Mouse (Mus musculus): Measurements from ENCODE around the gene Caln1. TPM values are rescaled to one million over a fixed set of nuclear protein-coding genes. Genes with fewer than 3 reads are reported as not detected.
A peak's percentile ranks its signal among the peaks of the same experiment; 100 is the strongest.

The Caln1 gene
- polyA plus RNA-seq, 1 experiment from 2014 or later: 0.25 TPM

GRCm38 (mm10) chr5:130394386-130394785 lies 25.1 kb downstream of the Caln1 start:
- no peaks in the 10 kb centered on the region for H3K4me1 ChIP-seq
- H3K27me3 ChIP-seq (replicated peaks): no peaks in the 10 kb centered on the region
- 64% methylated on average over 8 of the region's 8 CpGs for WGBS

DNA sequence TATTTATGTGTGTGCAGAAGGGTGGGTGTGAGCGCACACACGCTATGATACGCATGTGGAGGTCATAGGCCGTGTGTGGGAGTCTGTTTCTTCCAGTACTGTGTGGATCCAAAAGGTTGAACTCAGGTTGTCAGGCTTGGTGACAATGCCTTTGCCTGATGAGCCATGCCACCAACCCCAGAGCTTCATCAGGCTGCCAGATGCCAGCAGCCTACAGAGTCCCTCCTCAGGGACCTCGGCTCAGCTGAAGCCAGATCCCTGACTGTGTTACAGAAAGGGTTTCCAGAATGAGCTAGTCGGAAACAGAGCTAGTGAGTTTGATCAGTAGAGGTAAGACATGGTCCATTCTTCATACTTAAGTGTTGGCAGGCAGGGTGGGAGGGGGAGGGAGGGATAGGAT lies 25.9 kb downstream of the Caln1 start:
- no peaks in the 10 kb centered on the region for H3K4me1 ChIP-seq
- no peak overlapping the region for H3K27ac ChIP-seq (replicated peaks)
- H3K36me3 ChIP-seq: no peaks in the 10 kb centered on the region
- no peak overlapping the region for H3K9ac ChIP-seq
- ATAC-seq (ENCODE audit: extremely low read depth, insufficient number of reproducible peaks, low FRiP score, low TSS enrichment): no peak
- H3K27me3 ChIP-seq (replicated peaks): no peaks in the 10 kb centered on the region
- H3K4me3 ChIP-seq: no peak overlapping the region
- WGBS: 59% methylated on average over 6 of the region's 6 CpGs
- H3K4me2 ChIP-seq: no peak overlapping the region
- H3K9me3 ChIP-seq: peaks cover 9% of the 10 kb centered on the region; the same call in 1 of the 2 replicates

More at GRCm38 (mm10) chr5:130394386-130394785, 25.1 kb downstream of the Caln1 start:
- H3K4me3 ChIP-seq: no peak overlapping the region
- peaks cover 9% of the 10 kb centered on the region; the same call in 1 of the 2 replicates for H3K9me3 ChIP-seq
- ATAC-seq (ENCODE audit: extremely low read depth, insufficient number of reproducible peaks, low FRiP score, low TSS enrichment): no peak
- H3K27ac ChIP-seq (replicated peaks): no peak overlapping the region
- no peaks in the 10 kb centered on the region for H3K36me3 ChIP-seq
- H3K4me2 ChIP-seq: no peak overlapping the region
- H3K9ac ChIP-seq: no peak overlapping the region

- Histone ChIP-seq H3K4me2 (no peak overlapping the region), H3K4me3 (no peak overlapping the region), H3K4me1 (no peaks in the 10 kb centered on the region), H3K36me3 (no peaks in the 10 kb centered on the region), H3K9ac (no peak overlapping the region), H3K27me3 (replicated peaks) (no peaks in the 10 kb centered on the region), H3K9me3 (peaks cover 8% of the 10 kb centered on the region), H3K27ac (replicated peaks) (no peak overlapping the region)
- 74% methylated on average over 8 of the region's 8 CpGs for WGBS
- no peak for ATAC-seq (ENCODE audit: extremely low read depth, insufficient number of reproducible peaks, low FRiP score, low TSS enrichment)
Observed at GRCm38 (mm10) chr5:130400136-130400917, 31.1 kb downstream of the Caln1 start.

GRCm38 (mm10) chr5:130405201-130405600 lies 35.9 kb downstream of the Caln1 start:
- no peak overlapping the region for H3K4me3 ChIP-seq
- H3K9me3 ChIP-seq: peaks cover 14% of the 10 kb centered on the region
- 32% methylated on average over 1 of the region's 1 CpGs for WGBS
- H3K4me2 ChIP-seq: no peak overlapping the region
- H3K27ac ChIP-seq (replicated peaks): no peak overlapping the region
- no peaks in the 10 kb centered on the region for H3K27me3 ChIP-seq (replicated peaks)
- no peaks in the 10 kb centered on the region for H3K36me3 ChIP-seq
- no peak for ATAC-seq (ENCODE audit: extremely low read depth, insufficient number of reproducible peaks, low FRiP score, low TSS enrichment)
- H3K9ac ChIP-seq: no peak overlapping the region
- no peaks in the 10 kb centered on the region for H3K4me1 ChIP-seq

DNA sequence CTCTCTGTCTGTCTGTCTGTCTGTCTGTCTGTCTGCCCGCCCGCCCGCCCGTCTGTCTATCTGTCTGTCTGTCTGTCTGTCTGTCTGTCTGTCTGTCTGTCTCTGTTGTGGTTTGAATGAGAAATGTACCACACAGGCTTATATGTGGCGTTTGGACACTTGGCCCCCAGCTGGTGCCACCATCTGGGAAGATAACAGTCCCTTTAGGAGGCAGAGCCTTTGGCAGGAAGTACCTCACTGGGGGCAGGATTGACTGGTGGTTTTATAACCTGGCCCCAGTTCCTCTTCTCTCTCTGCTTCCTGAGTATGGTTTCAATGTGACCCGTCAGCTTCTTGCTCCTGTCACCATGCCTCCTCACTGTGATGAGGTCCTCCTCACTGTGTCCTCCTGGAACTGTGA lies 40.5 kb downstream of the Caln1 start:
- 78% methylated on average over 6 of the region's 6 CpGs for WGBS
- no peak overlapping the region for H3K27ac ChIP-seq (replicated peaks)
- H3K36me3 ChIP-seq: no peaks in the 10 kb centered on the region
- H3K4me3 ChIP-seq: no peak overlapping the region
- H3K4me1 ChIP-seq: no peaks in the 10 kb centered on the region
- H3K27me3 ChIP-seq (replicated peaks): no peaks in the 10 kb centered on the region
- ATAC-seq (ENCODE audit: extremely low read depth, insufficient number of reproducible peaks, low FRiP score, low TSS enrichment): no peak
- H3K9me3 ChIP-seq: peaks cover 13% of the 10 kb centered on the region
- H3K4me2 ChIP-seq: no peak overlapping the region
- no peak overlapping the region for H3K9ac ChIP-seq

- Histone ChIP-seq H3K4me3 (no peak overlapping the region), H3K9me3 (peaks cover 13% of the 10 kb centered on the region)
- 84% methylated on average over 17 of the region's 17 CpGs for WGBS
Observed at GRCm38 (mm10) chr5:130411516-130411915, 42.3 kb downstream of the Caln1 start.

GRCm38 (mm10) chr5:130447438-130447837 lies 78.2 kb downstream of the Caln1 start:
- H3K27me3 ChIP-seq (replicated peaks): peaks cover 65% of the 10 kb centered on the region
- no peak for ATAC-seq (ENCODE audit: extremely low read depth, insufficient number of reproducible peaks, low FRiP score, low TSS enrichment)
- no peak overlapping the region for H3K4me3 ChIP-seq
- H3K4me2 ChIP-seq: no peak overlapping the region
- no peak overlapping the region for H3K27ac ChIP-seq (replicated peaks)
- WGBS: 37% methylated on average over 6 of the region's 6 CpGs
- H3K4me1 ChIP-seq: peaks cover 8% of the 10 kb centered on the region; the same call in 1 of the 2 replicates
- H3K9ac ChIP-seq: no peak overlapping the region
- no peaks in the 10 kb centered on the region for H3K36me3 ChIP-seq
- no peaks in the 10 kb centered on the region for H3K9me3 ChIP-seq

More at GRCm38 (mm10) chr5:130411516-130411915, 42.3 kb downstream of the Caln1 start:
- H3K36me3 ChIP-seq: no peaks in the 10 kb centered on the region
- H3K9ac ChIP-seq: no peak overlapping the region
- no peaks in the 10 kb centered on the region for H3K4me1 ChIP-seq
- no peak for ATAC-seq (ENCODE audit: extremely low read depth, insufficient number of reproducible peaks, low FRiP score, low TSS enrichment)
- no peaks in the 10 kb centered on the region for H3K27me3 ChIP-seq (replicated peaks)
- no peak overlapping the region for H3K4me2 ChIP-seq
- no peak overlapping the region for H3K27ac ChIP-seq (replicated peaks)

DNA sequence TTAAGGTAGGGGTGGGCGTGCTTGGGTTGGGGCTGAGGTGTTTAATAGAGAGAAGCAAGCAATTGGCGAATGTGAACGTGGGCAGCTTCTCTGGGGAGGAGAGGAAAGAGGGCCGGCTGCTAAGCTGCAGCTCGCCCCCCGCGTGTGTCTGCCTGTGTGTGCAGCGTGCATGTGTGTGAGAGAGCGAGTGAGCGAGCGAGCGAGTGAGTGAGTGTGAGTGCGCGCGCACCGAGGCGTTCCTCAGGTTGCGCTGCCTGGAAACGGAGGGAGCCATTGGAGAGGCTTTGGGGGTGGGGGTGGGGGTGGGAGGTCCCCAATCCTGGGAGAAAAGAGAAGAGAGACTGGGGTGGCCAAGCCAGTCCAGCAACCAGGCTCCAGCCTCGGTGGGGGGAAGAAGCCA lies 79.2 kb downstream of the Caln1 start:
- peak overlapping the region; percentile 70 for H3K4me2 ChIP-seq
- peaks cover 8% of the 10 kb centered on the region; the same call in 1 of the 2 replicates for H3K4me1 ChIP-seq
- no peak overlapping the region for H3K9ac ChIP-seq
- H3K9me3 ChIP-seq: no peaks in the 10 kb centered on the region
- ATAC-seq (ENCODE audit: extremely low read depth, insufficient number of reproducible peaks, low FRiP score, low TSS enrichment): no peak
- H3K36me3 ChIP-seq: no peaks in the 10 kb centered on the region
- under 1% methylated on average over 20 of the region's 20 CpGs for WGBS
- H3K4me3 ChIP-seq: peak overlapping the region; percentile 50
- H3K27me3 ChIP-seq (replicated peaks): peaks cover 69% of the 10 kb centered on the region
- H3K27ac ChIP-seq (replicated peaks): no peak overlapping the region

DNA sequence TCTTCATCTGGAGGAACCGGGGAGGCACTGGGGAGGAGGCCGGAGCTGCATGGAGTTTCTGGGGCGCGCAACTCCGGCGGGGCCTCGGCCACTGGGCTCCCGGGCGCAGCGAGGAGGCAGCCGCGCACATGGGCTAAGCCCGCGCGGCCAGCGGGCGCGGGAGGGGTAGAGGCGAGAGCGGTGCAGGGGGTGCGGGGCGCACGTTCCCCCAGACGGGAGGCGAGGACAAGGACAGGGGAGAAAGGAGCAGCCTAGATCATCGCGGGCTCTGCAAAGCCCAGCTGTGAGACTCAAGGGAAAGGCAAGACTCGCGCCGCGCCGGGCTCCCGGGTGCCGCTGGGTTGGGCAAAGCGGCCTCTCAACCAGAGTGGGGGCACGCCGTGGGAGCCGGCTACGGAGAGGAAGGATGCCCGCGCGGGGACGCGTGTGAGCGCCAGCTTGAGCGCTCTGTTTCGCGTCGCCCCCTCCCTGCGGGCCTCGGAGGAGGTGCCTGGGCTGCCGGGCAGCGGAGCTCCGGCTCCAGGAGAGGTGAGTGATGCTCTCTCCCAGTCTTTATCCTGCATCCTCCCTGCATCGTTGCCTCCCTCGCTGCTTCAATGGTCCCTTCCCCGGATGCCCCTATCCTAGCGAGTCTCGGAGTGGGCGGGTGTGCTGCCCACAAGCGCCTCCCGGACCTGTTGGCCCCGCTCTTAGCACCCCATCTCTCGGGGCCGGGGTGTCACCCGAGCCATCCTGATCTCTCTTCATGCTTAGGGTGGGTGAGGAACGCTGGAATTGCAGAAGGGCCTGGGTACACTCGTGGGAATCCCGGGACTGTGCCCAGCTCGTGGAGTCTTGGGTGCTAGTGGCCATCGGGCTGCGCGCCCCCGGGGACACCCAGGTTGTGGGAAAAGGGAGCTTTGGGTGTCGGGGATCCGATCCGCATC lies 79.9 kb downstream of the Caln1 start:
- ATAC-seq (ENCODE audit: extremely low read depth, insufficient number of reproducible peaks, low FRiP score, low TSS enrichment): no peak
- H3K36me3 ChIP-seq: no peaks in the 10 kb centered on the region
- H3K4me2 ChIP-seq: peak overlapping the region; percentile 70
- H3K9me3 ChIP-seq: no peaks in the 10 kb centered on the region
- H3K4me3 ChIP-seq: peak overlapping the region; percentile 50
- H3K27ac ChIP-seq (replicated peaks): no peak overlapping the region
- H3K27me3 ChIP-seq (replicated peaks): peaks cover 69% of the 10 kb centered on the region
- H3K4me1 ChIP-seq: peaks cover 8% of the 10 kb centered on the region; the same call in 1 of the 2 replicates
- peak overlapping the region; percentile 59; the same call in 1 of the 2 replicates for H3K9ac ChIP-seq
- 1% methylated on average over 74 of the region's 77 CpGs for WGBS

GRCm38 (mm10) chr5:130450031-130450541 lies 80.8 kb downstream of the Caln1 start:
- WGBS: 3% methylated on average over 14 of the region's 14 CpGs
- Histone ChIP-seq H3K9ac (no peak overlapping the region), H3K4me2 (peak overlapping the region; percentile 70; the same call in 1 of the 2 replicates), H3K9me3 (no peaks in the 10 kb centered on the region), H3K27ac (replicated peaks) (no peak overlapping the region), H3K27me3 (replicated peaks) (peaks cover 69% of the 10 kb centered on the region), H3K4me1 (peaks cover 8% of the 10 kb centered on the region; the same call in 1 of the 2 replicates), H3K36me3 (no peaks in the 10 kb centered on the region), H3K4me3 (no peak overlapping the region)
- ATAC-seq (ENCODE audit: extremely low read depth, insufficient number of reproducible peaks, low FRiP score, low TSS enrichment): no peak

GRCm38 (mm10) chr5:130458076-130458475 lies 88.8 kb downstream of the Caln1 start:
- Histone ChIP-seq H3K9me3 (no peaks in the 10 kb centered on the region), H3K4me3 (no peak overlapping the region), H3K27ac (replicated peaks) (no peak overlapping the region), H3K9ac (no peak overlapping the region), H3K36me3 (no peaks in the 10 kb centered on the region), H3K4me1 (no peaks in the 10 kb centered on the region), H3K27me3 (replicated peaks) (no peaks in the 10 kb centered on the region), H3K4me2 (no peak overlapping the region)
- 80% methylated on average over 7 of the region's 7 CpGs for WGBS
- ATAC-seq (ENCODE audit: extremely low read depth, insufficient number of reproducible peaks, low FRiP score, low TSS enrichment): no peak
